Mouse (Mus musculus): ENCODE measurements at regions not wholly inside any gene's neighbourhood (a gene's known extent, or its start where the extent isn't known, plus 50 kb on each side); places are given as distances from the start of the nearest gene placed in this dataset.

GRCm38 (mm10) chr6:22408808-22409589 lies 53.0 kb upstream of the Fam3c start:
- Histone ChIP-seq H3K9me3 (replicated peaks; ENCODE audit: control insufficient read depth, insufficient read depth, low read length, poor library complexity, severe bottlenecking) (peaks cover 7% of the 10 kb centered on the region), H3K4me3 (ENCODE audit: low read depth, low read length) (no peak overlapping the region), H3K27me3 (ENCODE audit: control insufficient read depth, insufficient read depth, low read length, poor library complexity, severe bottlenecking) (no peaks in the 10 kb centered on the region), H3K36me3 (ENCODE audit: control insufficient read depth, insufficient read depth, low read length, poor library complexity, severe bottlenecking) (no peaks in the 10 kb centered on the region), H3K27ac (ENCODE audit: insufficient read depth, low read length) (no peak overlapping the region), H3K4me1 (ENCODE audit: control insufficient read depth, insufficient read depth, low read length) (no peaks in the 10 kb centered on the region), H3K9ac (ENCODE audit: low read depth, poor library complexity, severe bottlenecking) (no peak overlapping the region)
- no peak for TF ChIP-seq CTCF (IDR thresholded peaks at IDR 0.05; ENCODE audit: low read depth, low read length)

All from ES-Bruce4 (cell line).